Comparison of ENCODE assay signal across 14 mouse cellular contexts in genomic region chr6:86897520-86897919, GRCm38 (mm10).
"Had no signal": no experiment of that assay in that cellular context is flagged by ENCODE, and none has a peak within 500 bp of the region (broad histone marks: within the 10 kb centered on the region; RNA-seq: fewer than 3 reads in every experiment).

No protein-coding gene starts in this region.

- H3K4me1 ChIP-seq: lung, embryonic 15.5 days had no signal

- DNase-seq: kidney, adult 9 months; kidney, postnatal 10 days; kidney, postnatal 4 days; liver; liver, embryonic 13.5 days; liver, postnatal 0 days; lung, postnatal 14 days; right cerebral cortex, postnatal 14 days; thymus, postnatal 14 days had no signal

- H3K4me3 ChIP-seq: left cerebral cortex, adult 2 months; limb, embryonic 12.5 days; liver, embryonic 13.5 days; lung, embryonic 15.5 days; midbrain, embryonic 12.5 days had no signal

- H3K36me3 ChIP-seq: limb, embryonic 12.5 days; liver, embryonic 13.5 days; lung, embryonic 15.5 days had no signal

- H3K27ac ChIP-seq: left cerebral cortex, adult 2 months; limb, embryonic 12.5 days; liver, embryonic 13.5 days; lung, embryonic 15.5 days; macrophage; midbrain, embryonic 12.5 days had no signal

- H3K27me3 ChIP-seq: limb, embryonic 12.5 days; liver, embryonic 13.5 days; lung, embryonic 15.5 days; midbrain, embryonic 12.5 days had no signal
